Mouse (Mus musculus) layer of hippocampus, adult 2 months (tissue): Measurements from ENCODE around the gene Mrpl28. TPM values are rescaled to one million over a fixed set of nuclear protein-coding genes. Genes with fewer than 3 reads are reported as not detected.

Experiments used
- DNase-seq, 2 experiments: peaks; one replicate each; pipeline ENCODE4 v3.0.0; 2022; ENCODE audit warnings: low spot score in 2 of 2
- H3K27ac ChIP-seq: fragments of 200-600 bp; 2 replicates; pipeline ENCODE4 v1.8.1; 2022
- H3K4me3 ChIP-seq: fragments of 200-600 bp; 2 replicates; pipeline ENCODE4 v1.8.1; 2022; ENCODE audit warnings: mild to moderate bottlenecking
- CTCF ChIP-seq: fragments of 200-600 bp; conservative IDR thresholded peaks from 2 replicates; pipeline ENCODE4 v1.8.1; 2022; ENCODE audit warnings: antibody characterized with exemption, mild to moderate bottlenecking, moderate library complexity
- total RNA-seq, 2 experiments: library from RNA; stranded (reverse); gene quantifications; 2 replicates each; pipeline ENCODE4 v1.2.3; 2021

Mrpl28 gene
- total RNA-seq, 2 experiments from 2014 or later: 59.7 to 63.9 TPM

GRCm38 (mm10) chr17:26122431-26123140 is 714 bp upstream of the Mrpl28 start:
- TF ChIP-seq CTCF: no peak
- Histone ChIP-seq H3K27ac (no peak overlapping the region), H3K4me3 (no peak overlapping the region)
- no peak for DNase-seq

GRCm38 (mm10) chr17:26124560-26124959 is 1.3 kb downstream of the Mrpl28 start:
- no peak overlapping the region for H3K27ac ChIP-seq
- DNase-seq: no peak
- peak overlapping the region; percentile 100 for H3K4me3 ChIP-seq
- TF ChIP-seq CTCF: no peak

- DNase-seq: no peak
- Histone ChIP-seq H3K4me3 (no peak overlapping the region), H3K27ac (no peak overlapping the region)
- TF ChIP-seq CTCF: no peak
Measured at GRCm38 (mm10) chr17:26125226-26125625, 1.9 kb downstream of the Mrpl28 start.

- no peak for DNase-seq
- TF ChIP-seq CTCF: no peak
- no peak overlapping the region for H3K4me3 ChIP-seq
- no peak overlapping the region for H3K27ac ChIP-seq
Measured at GRCm38 (mm10) chr17:26131062-26131732, 7.9 kb downstream of the Mrpl28 start.

GRCm38 (mm10) chr17:26131856-26132853 is 8.9 kb downstream of the Mrpl28 start:
- H3K27ac ChIP-seq: no peak overlapping the region
- H3K4me3 ChIP-seq: no peak overlapping the region
- no peak for DNase-seq
- TF ChIP-seq CTCF: no peak

GRCm38 (mm10) chr17:26137106-26137750 is 13.9 kb downstream of the Mrpl28 start:
- H3K4me3 ChIP-seq: no peak overlapping the region
- TF ChIP-seq CTCF: no peak
- H3K27ac ChIP-seq: no peak overlapping the region
- no peak for DNase-seq

- no peak for DNase-seq
- Histone ChIP-seq H3K27ac (peak overlapping the region; percentile 88), H3K4me3 (peak overlapping the region; percentile 79)
- no peak for TF ChIP-seq CTCF
Measured at GRCm38 (mm10) chr17:26137751-26138130, 14.4 kb downstream of the Mrpl28 start.

- peak within 1 kb of the TSS; percentile 88 for H3K27ac ChIP-seq
- DNase-seq: peak; percentile 90 to 94
- H3K4me3 ChIP-seq: peak within 1 kb of the TSS; percentile 79
- peak; percentile 79 for TF ChIP-seq CTCF
Measured at GRCm38 (mm10) chr17:26138239-26138836, 15.0 kb downstream of the Mrpl28 start, which contains the start of gene Axin1. TSS of gene Axin1 (plus strand) at chr17:26138688.

GRCm38 (mm10) chr17:26138901-26139381 is 15.6 kb downstream of the Mrpl28 start:
- peak in 1 of 2 experiments; percentile 39 for DNase-seq
- TF ChIP-seq CTCF: no peak
- Histone ChIP-seq H3K4me3 (peak overlapping the region; percentile 79), H3K27ac (peak overlapping the region; percentile 88)

- TF ChIP-seq CTCF: no peak
- Histone ChIP-seq H3K4me3 (no peak overlapping the region), H3K27ac (no peak overlapping the region)
- no peak for DNase-seq
Measured at GRCm38 (mm10) chr17:26142796-26143195, 19.5 kb downstream of the Mrpl28 start.

GRCm38 (mm10) chr17:26143386-26143785 is 20.1 kb downstream of the Mrpl28 start:
- no peak for TF ChIP-seq CTCF
- no peak overlapping the region for H3K27ac ChIP-seq
- H3K4me3 ChIP-seq: no peak overlapping the region
- no peak for DNase-seq

GRCm38 (mm10) chr17:26149056-26149455 is 25.8 kb downstream of the Mrpl28 start:
- no peak for DNase-seq

More at GRCm38 (mm10) chr17:26149056-26149455, 25.8 kb downstream of the Mrpl28 start:
- H3K27ac ChIP-seq: no peak overlapping the region
- no peak overlapping the region for H3K4me3 ChIP-seq
- TF ChIP-seq CTCF: peak; percentile 12; the same call in 1 of the 2 replicates
